Mouse (Mus musculus) ES-Bruce4 (cell line): Measurements from ENCODE around the gene Rbfox3. TPM values are rescaled to one million over a fixed set of nuclear protein-coding genes. Genes with fewer than 3 reads are reported as not detected.

Experiments
- H3K27ac ChIP-seq: 2 replicates; pipeline ENCODE4 v1.5.1; 2012; ENCODE audit warnings: low read length, inconsistent platforms; ENCODE audit not compliant: insufficient read depth
- H3K27me3 ChIP-seq: 2 replicates; pipeline ENCODE4 v1.6.1; 2012; ENCODE audit warnings: mild to moderate bottlenecking, low read length, inconsistent platforms; ENCODE audit not compliant: control insufficient read depth, poor library complexity, insufficient read depth, severe bottlenecking
- H3K36me3 ChIP-seq: 2 replicates; pipeline ENCODE4 v1.6.1; 2012; ENCODE audit warnings: inconsistent platforms, mild to moderate bottlenecking, low read length, moderate library complexity; ENCODE audit not compliant: control insufficient read depth, poor library complexity, insufficient read depth, severe bottlenecking
- H3K4me1 ChIP-seq: one replicate; pipeline ENCODE4 v1.8.1; 2011; ENCODE audit warnings: low read length; ENCODE audit not compliant: control insufficient read depth, insufficient read depth
- H3K4me3 ChIP-seq: 2 replicates; pipeline ENCODE4 v1.5.1; 2011; ENCODE audit warnings: low read depth, mild to moderate bottlenecking, low read length
- H3K9ac ChIP-seq: 2 replicates; pipeline ENCODE4 v1.6.1; 2012; ENCODE audit warnings: low read depth, mild to moderate bottlenecking, inconsistent platforms; ENCODE audit not compliant: poor library complexity, severe bottlenecking
- H3K9me3 ChIP-seq: replicated peaks from 2 replicates; pipeline ENCODE4 v1.6.1; 2012; ENCODE audit warnings: mild to moderate bottlenecking, low read length, inconsistent platforms; ENCODE audit not compliant: control insufficient read depth, poor library complexity, insufficient read depth, severe bottlenecking
- CTCF ChIP-seq: IDR thresholded peaks from one replicate; pipeline ENCODE4 v1.8.1; 2011; ENCODE audit warnings: low read depth, low read length
- EP300 ChIP-seq: IDR thresholded peaks from 2 replicates; pipeline ENCODE4 v1.6.1; 2011; ENCODE audit warnings: low read depth, low read length; ENCODE audit not compliant: insufficient read depth
- POLR2A ChIP-seq: IDR thresholded peaks from one replicate; pipeline ENCODE4 v1.8.1; 2011; ENCODE audit warnings: low read length; ENCODE audit not compliant: insufficient read depth
- polyA plus RNA-seq: library from polyadenylated mRNA; stranded (reverse); fragments of >200 nt; gene quantifications from 2 replicates; pipeline ENCODE4 v1.2.4, GENCODE M21; 2011; ENCODE audit warnings: low read depth; ENCODE audit not compliant: missing spikeins, insufficient read depth, insufficient read length

The Rbfox3 gene
- polyA plus RNA-seq, 1 experiment = 0.85 TPM

GRCm38 (mm10) chr11:118907471-118908401 is 3.7 kb downstream of the Rbfox3 start:
- TF ChIP-seq EP300 (no peak), CTCF (no peak), POLR2A (no peak)
- H3K4me3 ChIP-seq = no peak overlapping the region
- peaks cover 22% of the 10 kb centered on the region for H3K27me3 ChIP-seq
- H3K9me3 ChIP-seq = no peaks in the 10 kb centered on the region
- no peak overlapping the region for H3K27ac ChIP-seq
- no peaks in the 10 kb centered on the region for H3K36me3 ChIP-seq
- no peaks in the 10 kb centered on the region for H3K4me1 ChIP-seq
- 0 out of 2 replicates have a peak overlapping the region, but pooled peaks have one; percentile 69 for H3K9ac ChIP-seq

GRCm38 (mm10) chr11:118906824-118907470 is 4.5 kb downstream of the Rbfox3 start:
- H3K36me3 ChIP-seq = no peaks in the 10 kb centered on the region
- no peak overlapping the region for H3K27ac ChIP-seq
- no peaks in the 10 kb centered on the region for H3K9me3 ChIP-seq
- no peak for TF ChIP-seq CTCF
- no peak for TF ChIP-seq POLR2A
- TF ChIP-seq EP300 = no peak
- H3K9ac ChIP-seq = no peak overlapping the region
- H3K27me3 ChIP-seq = peaks cover 22% of the 10 kb centered on the region
- no peak overlapping the region for H3K4me3 ChIP-seq
- no peaks in the 10 kb centered on the region for H3K4me1 ChIP-seq

- no peaks in the 10 kb centered on the region for H3K9me3 ChIP-seq
- no peak for TF ChIP-seq EP300
- no peak for TF ChIP-seq POLR2A
- TF ChIP-seq CTCF = no peak
- no peaks in the 10 kb centered on the region for H3K4me1 ChIP-seq
- no peaks in the 10 kb centered on the region for H3K36me3 ChIP-seq
- no peak overlapping the region for H3K27ac ChIP-seq
- peaks cover 22% of the 10 kb centered on the region for H3K27me3 ChIP-seq
- H3K4me3 ChIP-seq = no peak overlapping the region
- H3K9ac ChIP-seq = no peak overlapping the region
Observed at GRCm38 (mm10) chr11:118906131-118906823, 5.1 kb downstream of the Rbfox3 start.

GRCm38 (mm10) chr11:118905656-118906055 is 5.7 kb downstream of the Rbfox3 start:
- no peak overlapping the region for H3K4me3 ChIP-seq
- no peak overlapping the region for H3K27ac ChIP-seq
- TF ChIP-seq CTCF (no peak), EP300 (no peak), POLR2A (no peak)
- H3K9me3 ChIP-seq = no peaks in the 10 kb centered on the region
- H3K9ac ChIP-seq = no peak overlapping the region
- no peaks in the 10 kb centered on the region for H3K4me1 ChIP-seq
- no peaks in the 10 kb centered on the region for H3K36me3 ChIP-seq
- H3K27me3 ChIP-seq = peaks cover 22% of the 10 kb centered on the region

- no peaks in the 10 kb centered on the region for H3K36me3 ChIP-seq
- no peak overlapping the region for H3K4me3 ChIP-seq
- H3K9ac ChIP-seq = no peak overlapping the region
- no peak overlapping the region for H3K27ac ChIP-seq
- H3K4me1 ChIP-seq = no peaks in the 10 kb centered on the region
- TF ChIP-seq CTCF (no peak), POLR2A (no peak), EP300 (no peak)
- H3K9me3 ChIP-seq = no peaks in the 10 kb centered on the region
- peaks cover 18% of the 10 kb centered on the region for H3K27me3 ChIP-seq
Observed at GRCm38 (mm10) chr11:118904253-118904652, 7.1 kb downstream of the Rbfox3 start.
